Mouse (Mus musculus) G1E (cell line): ENCODE results near the gene Slc43a1. TPM values are rescaled to one million over a fixed set of nuclear protein-coding genes. Genes with fewer than 3 reads are reported as not detected.
A peak's percentile ranks its signal among the peaks of the same experiment; 100 is the strongest.

Experiments
- ATAC-seq: 2 replicates; pipeline ENCODE4 v1.8.0; 2016; ENCODE audit warnings: mild to moderate bottlenecking; ENCODE audit not compliant: insufficient number of reproducible peaks, poor library complexity, low FRiP score, severe bottlenecking; ENCODE audit errors: extremely low read depth
- DNase-seq: peaks from one replicate; pipeline ENCODE4 v3.0.0; 2012; ENCODE audit warnings: low spot score
- H3K27me3 ChIP-seq: 2 replicates; pipeline ENCODE4 v1.6.1; 2012; ENCODE audit warnings: mild to moderate bottlenecking, low read length, inconsistent platforms; ENCODE audit not compliant: insufficient read depth
- H3K36me3 ChIP-seq: replicated peaks from 2 replicates; pipeline ENCODE3; 2012; ENCODE audit warnings: mild to moderate bottlenecking, inconsistent platforms
- H3K4me1 ChIP-seq: 2 replicates; pipeline ENCODE4 v1.6.1; 2012; ENCODE audit warnings: low read depth, low read length, inconsistent platforms, mixed read lengths; ENCODE audit not compliant: insufficient read depth
- H3K4me3 ChIP-seq: 2 replicates; pipeline ENCODE4 v1.5.1; 2012; ENCODE audit warnings: low read depth, mild to moderate bottlenecking, inconsistent platforms, low read length, moderate library complexity, mixed read lengths
- H3K9me3 ChIP-seq: replicated peaks from 2 replicates; pipeline ENCODE4 v1.6.1; 2012; ENCODE audit warnings: inconsistent platforms
- CTCF ChIP-seq: IDR thresholded peaks from 2 replicates; pipeline ENCODE4 v1.5.1; 2012; ENCODE audit warnings: low read depth, low read length, inconsistent platforms, mixed read lengths
- GATA1 ChIP-seq: IDR thresholded peaks from 2 replicates; pipeline ENCODE4 v1.6.1; 2012; ENCODE audit warnings: borderline replicate concordance, low read length, inconsistent platforms, mixed read lengths
- GATA2 ChIP-seq: IDR thresholded peaks from 2 replicates; pipeline ENCODE4 v1.6.1; 2012; ENCODE audit warnings: low read depth, low read length, inconsistent platforms, borderline replicate concordance
- POLR2AphosphoS5 ChIP-seq: IDR thresholded peaks from 2 replicates; pipeline ENCODE4 v1.6.1; 2012; ENCODE audit warnings: low read depth, low read length, inconsistent platforms; ENCODE audit not compliant: insufficient replicate concordance
- TAL1 ChIP-seq: conservative IDR thresholded peaks from 2 replicates; pipeline ENCODE4 v1.6.1; 2012; ENCODE audit warnings: low read depth, low read length, inconsistent platforms, mixed read lengths
- polyA plus RNA-seq: library from polyadenylated mRNA; stranded (reverse); fragments of >175 nt; gene quantifications from 2 replicates; pipeline ENCODE4 v1.2.3, GENCODE M21; 2012
- total RNA-seq, 2 experiments: library from RNA; stranded (forward) in 1 of 2; stranded (reverse) in 1 of 2; fragments of 200-1000 nt in 1 of 2; fragments of >200 nt in 1 of 2; fragmentation: Nextera tagmentation in 1 of 2; gene quantifications; 2 replicates each; pipeline ENCODE4 v1.2.3; 2014 to 2017

Slc43a1 gene
- total and polyA plus RNA-seq, 3 experiments, result 0.05 to 62.5 TPM; not detected in 1

DNA sequence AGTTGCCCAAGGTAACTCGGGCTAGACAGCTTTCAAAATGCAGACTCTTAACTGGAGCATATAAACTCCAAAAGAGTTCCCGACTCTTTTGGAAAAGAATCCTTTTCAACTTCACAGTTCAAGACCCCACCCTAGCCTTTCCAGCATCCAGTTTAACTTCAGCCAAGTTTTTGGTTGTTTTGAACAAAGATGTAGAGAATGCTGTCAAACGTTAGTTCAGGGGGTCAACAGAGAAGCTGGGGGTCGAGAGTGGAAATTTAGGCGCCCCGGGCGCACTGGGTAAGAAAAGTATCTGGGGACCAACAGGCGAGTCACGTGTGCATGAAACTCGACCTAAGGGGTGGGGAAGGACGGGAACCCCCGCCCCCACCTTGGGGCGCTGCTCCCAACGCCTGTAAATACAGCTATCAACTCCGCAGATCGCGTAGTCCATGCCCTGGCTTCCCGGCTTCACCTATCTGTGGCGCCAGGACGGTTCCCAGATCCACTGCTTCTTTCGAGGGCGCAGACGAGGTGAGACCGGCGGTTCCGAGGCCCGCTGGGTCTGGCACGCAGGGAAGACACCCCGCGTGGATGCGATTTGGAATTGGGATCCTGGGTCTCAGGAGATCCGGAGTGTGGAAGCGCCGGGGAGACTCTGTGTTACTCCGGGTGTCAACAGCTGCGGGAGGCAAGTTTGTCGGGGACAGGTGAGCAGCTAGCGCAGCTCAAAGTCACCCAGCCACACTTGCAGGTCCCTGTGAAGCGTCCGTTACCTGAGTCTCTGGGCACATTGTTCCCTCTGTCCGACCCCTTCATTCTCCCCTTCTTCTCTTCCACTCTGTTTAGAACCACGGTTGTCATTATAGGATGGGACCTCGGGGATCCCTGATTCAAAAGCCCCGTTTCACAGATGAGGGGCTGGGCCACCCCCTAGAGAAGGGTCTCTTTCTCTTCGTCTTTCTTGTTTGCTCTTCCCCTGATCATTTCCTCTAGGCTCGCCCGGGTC is 637 bp downstream of the Slc43a1 start:
- Histone ChIP-seq H3K4me3 (no peak overlapping the region), H3K4me1 (peaks cover 8% of the 10 kb centered on the region), H3K36me3 (no peaks in the 10 kb centered on the region), H3K27me3 (peaks cover 62% of the 10 kb centered on the region), H3K9me3 (no peaks in the 10 kb centered on the region)
- DNase-seq, result no peak
- no peak for TF ChIP-seq TAL1
- TF ChIP-seq CTCF, result no peak
- TF ChIP-seq GATA1, result no peak
- TF ChIP-seq POLR2AphosphoS5, result no peak
- TF ChIP-seq GATA2, result no peak
- no peak for ATAC-seq

GRCm38 (mm10) chr2:84840016-84840747 is 1.5 kb downstream of the Slc43a1 start:
- H3K4me3 ChIP-seq, result no peak overlapping the region
- H3K36me3 ChIP-seq, result no peaks in the 10 kb centered on the region
- TF ChIP-seq GATA2 (no peak), TAL1 (no peak), POLR2AphosphoS5 (no peak), GATA1 (no peak)
- peaks cover 8% of the 10 kb centered on the region for H3K4me1 ChIP-seq
- peaks cover 67% of the 10 kb centered on the region for H3K27me3 ChIP-seq
- no peaks in the 10 kb centered on the region for H3K9me3 ChIP-seq
- ATAC-seq (no peak), DNase-seq (no peak)

DNA sequence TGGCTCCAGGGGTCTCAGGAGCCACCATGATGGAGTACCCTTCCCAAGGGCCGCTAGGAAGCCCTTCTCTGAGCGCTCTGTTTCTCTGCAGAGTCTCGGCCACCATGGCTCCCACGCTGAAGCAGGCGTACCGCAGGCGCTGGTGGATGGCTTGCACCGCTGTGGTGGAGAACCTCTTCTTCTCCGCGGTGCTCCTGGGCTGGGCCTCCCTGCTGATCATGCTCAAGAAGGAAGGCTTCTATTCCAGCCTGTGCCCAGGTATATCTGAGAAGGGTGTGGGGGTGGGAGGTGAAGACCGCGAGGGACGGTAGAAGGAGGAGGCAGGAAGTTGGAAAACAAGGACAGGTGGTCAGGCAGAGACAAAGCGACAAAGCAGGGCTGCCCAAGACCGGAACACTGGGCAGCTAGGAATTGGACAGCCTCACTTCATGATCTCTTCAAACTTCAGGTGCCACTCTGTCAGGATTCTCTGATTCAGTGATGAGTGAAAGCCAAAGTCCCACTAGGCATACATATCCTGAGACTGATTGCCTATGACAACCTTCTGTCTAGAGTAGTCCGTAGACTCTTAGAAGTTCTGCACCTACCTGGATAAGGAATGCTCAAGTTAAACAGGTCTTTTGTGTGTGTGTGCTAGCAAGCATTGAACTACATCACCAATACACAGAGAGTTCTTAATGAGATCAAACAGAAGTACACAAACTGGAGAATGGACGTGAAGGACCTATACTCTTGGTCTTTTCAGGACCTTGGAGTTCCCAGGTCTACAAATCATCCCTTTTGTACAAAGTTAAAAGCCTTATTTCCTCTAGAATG is 2.3 kb downstream of the Slc43a1 start:
- no peak overlapping the region for H3K4me3 ChIP-seq
- ATAC-seq (no peak), DNase-seq (no peak)
- H3K4me1 ChIP-seq, result peaks cover 8% of the 10 kb centered on the region
- H3K36me3 ChIP-seq, result no peaks in the 10 kb centered on the region
- H3K9me3 ChIP-seq, result no peaks in the 10 kb centered on the region
- no peak for TF ChIP-seq GATA2
- TF ChIP-seq TAL1, result no peak
- no peak for TF ChIP-seq GATA1
- TF ChIP-seq POLR2AphosphoS5, result no peak
- no peak for TF ChIP-seq CTCF
- peaks cover 66% of the 10 kb centered on the region for H3K27me3 ChIP-seq

GRCm38 (mm10) chr2:84841905-84842304 is 3.3 kb downstream of the Slc43a1 start:
- Histone ChIP-seq H3K36me3 (no peaks in the 10 kb centered on the region), H3K4me3 (no peak overlapping the region), H3K9me3 (no peaks in the 10 kb centered on the region), H3K4me1 (peaks cover 8% of the 10 kb centered on the region), H3K27me3 (peaks cover 62% of the 10 kb centered on the region)
- no peak for ATAC-seq
- peak; percentile 14 for DNase-seq
- no peak for TF ChIP-seq POLR2AphosphoS5
- no peak for TF ChIP-seq CTCF
- no peak for TF ChIP-seq TAL1
- no peak for TF ChIP-seq GATA2
- no peak for TF ChIP-seq GATA1

DNA sequence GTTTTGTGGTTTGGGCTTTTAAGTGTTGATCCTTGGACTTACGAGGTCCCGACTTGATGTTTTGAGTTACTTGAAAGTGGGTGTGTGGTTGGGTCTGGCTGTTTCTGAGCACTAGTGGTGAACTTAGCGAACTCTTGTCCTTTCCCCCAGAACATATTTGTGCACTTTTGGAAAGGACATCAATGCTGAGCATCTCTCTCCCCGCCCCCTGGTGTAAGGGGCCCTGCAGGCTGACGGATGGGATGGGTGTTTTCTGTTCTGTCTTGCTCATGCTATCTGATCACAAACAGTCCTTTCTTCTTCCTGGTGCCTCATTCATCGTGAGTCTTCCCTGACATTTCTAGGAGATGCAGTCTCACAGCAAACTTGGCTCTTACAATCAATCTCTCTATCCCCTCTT is 5.0 kb downstream of the Slc43a1 start:
- peaks cover 8% of the 10 kb centered on the region for H3K4me1 ChIP-seq
- DNase-seq (no peak), ATAC-seq (no peak)
- no peaks in the 10 kb centered on the region for H3K9me3 ChIP-seq
- no peak overlapping the region for H3K4me3 ChIP-seq
- peaks cover 55% of the 10 kb centered on the region for H3K27me3 ChIP-seq
- TF ChIP-seq GATA1 (no peak), CTCF (no peak), POLR2AphosphoS5 (no peak), TAL1 (no peak), GATA2 (no peak)
- H3K36me3 ChIP-seq, result no peaks in the 10 kb centered on the region

- ATAC-seq, result no peak
Observed at GRCm38 (mm10) chr2:84845226-84845625, 6.6 kb downstream of the Slc43a1 start.

More at GRCm38 (mm10) chr2:84845226-84845625, 6.6 kb downstream of the Slc43a1 start:
- Histone ChIP-seq H3K4me3 (no peak overlapping the region), H3K36me3 (no peaks in the 10 kb centered on the region), H3K27me3 (peaks cover 50% of the 10 kb centered on the region), H3K9me3 (no peaks in the 10 kb centered on the region), H3K4me1 (peaks cover 6% of the 10 kb centered on the region; the same call in 1 of the 2 replicates)
- DNase-seq, result no peak
- no peak for TF ChIP-seq GATA2
- no peak for TF ChIP-seq CTCF
- TF ChIP-seq GATA1, result no peak
- no peak for TF ChIP-seq POLR2AphosphoS5
- no peak for TF ChIP-seq TAL1
